Mouse (Mus musculus) testis, postnatal 14 days (tissue): ENCODE results near the gene Adpgk.
"Not testable (repeated sequence)": the region's sequence is repeated elsewhere in the genome, so short reads cannot be mapped to it uniquely, and the experiment has no call there.

Experiments
- DNase-seq: peaks from one replicate; pipeline ENCODE4 v3.0.0; 2021; ENCODE audit warnings: low spot score

Adpgk gene

GRCm38 (mm10) chr9:59289529-59290115 is 1.7 kb upstream of the Adpgk start:
- DNase-seq: no peak

GRCm38 (mm10) chr9:59291688-59292492 is 532 bp downstream of the Adpgk start:
- DNase-seq: no peak

GRCm38 (mm10) chr9:59292493-59292875 is 1.1 kb downstream of the Adpgk start:
- no peak for DNase-seq

- no peak for DNase-seq
These were observed 5.1 kb downstream of the Adpgk start for GRCm38 (mm10) chr9:59296419-59296818.

GRCm38 (mm10) chr9:59307890-59308289 is 16.5 kb downstream of the Adpgk start:
- no peak for DNase-seq

GRCm38 (mm10) chr9:59310582-59311283 is 19.4 kb downstream of the Adpgk start:
- no peak for DNase-seq

GRCm38 (mm10) chr9:59311284-59311670 is 19.9 kb downstream of the Adpgk start:
- DNase-seq: no peak

GRCm38 (mm10) chr9:59316206-59316605 is 24.8 kb downstream of the Adpgk start:
- no peak for DNase-seq

- DNase-seq: peak; percentile 48
These were observed 33.0 kb downstream of the Adpgk start for GRCm38 (mm10) chr9:59324351-59324750.

- no peak for DNase-seq
These were observed 38.7 kb downstream of the Adpgk start for GRCm38 (mm10) chr9:59330055-59330454.

- DNase-seq: no peak
These were observed 45.2 kb downstream of the Adpgk start for GRCm38 (mm10) chr9:59336539-59336938.

- DNase-seq: no peak
These were observed 46.5 kb downstream of the Adpgk start for GRCm38 (mm10) chr9:59337889-59338288.

- no peak for DNase-seq
These were observed 47.1 kb downstream of the Adpgk start for GRCm38 (mm10) chr9:59338411-59338810.

- no peak for DNase-seq
These were observed 47.7 kb downstream of the Adpgk start for GRCm38 (mm10) chr9:59339107-59339506.

GRCm38 (mm10) chr9:59340002-59340401 is 48.6 kb downstream of the Adpgk start:
- DNase-seq: no peak

GRCm38 (mm10) chr9:59346176-59346575 is 54.8 kb downstream of the Adpgk start:
- DNase-seq: no peak

GRCm38 (mm10) chr9:59352586-59353252 is 61.4 kb downstream of the Adpgk start:
- no peak for DNase-seq

GRCm38 (mm10) chr9:59353253-59353639 is 61.9 kb downstream of the Adpgk start, which contains the start of gene Bbs4:
Gene Bbs4 (minus strand): TSS chr9:59353508.
- DNase-seq: peak; percentile 92

- not testable (repeated sequence) for DNase-seq
These were observed 66.7 kb downstream of the Adpgk start for GRCm38 (mm10) chr9:59358041-59358440.

GRCm38 (mm10) chr9:59360487-59360886 is 69.1 kb downstream of the Adpgk start:
- not testable (repeated sequence) for DNase-seq

GRCm38 (mm10) chr9:59369220-59369619 is 77.9 kb downstream of the Adpgk start:
- DNase-seq: no peak

GRCm38 (mm10) chr9:59369646-59370045 is 78.3 kb downstream of the Adpgk start:
- DNase-seq: no peak
